ENCODE assay signal across 9 mouse cellular contexts in the genomic region with DNA sequence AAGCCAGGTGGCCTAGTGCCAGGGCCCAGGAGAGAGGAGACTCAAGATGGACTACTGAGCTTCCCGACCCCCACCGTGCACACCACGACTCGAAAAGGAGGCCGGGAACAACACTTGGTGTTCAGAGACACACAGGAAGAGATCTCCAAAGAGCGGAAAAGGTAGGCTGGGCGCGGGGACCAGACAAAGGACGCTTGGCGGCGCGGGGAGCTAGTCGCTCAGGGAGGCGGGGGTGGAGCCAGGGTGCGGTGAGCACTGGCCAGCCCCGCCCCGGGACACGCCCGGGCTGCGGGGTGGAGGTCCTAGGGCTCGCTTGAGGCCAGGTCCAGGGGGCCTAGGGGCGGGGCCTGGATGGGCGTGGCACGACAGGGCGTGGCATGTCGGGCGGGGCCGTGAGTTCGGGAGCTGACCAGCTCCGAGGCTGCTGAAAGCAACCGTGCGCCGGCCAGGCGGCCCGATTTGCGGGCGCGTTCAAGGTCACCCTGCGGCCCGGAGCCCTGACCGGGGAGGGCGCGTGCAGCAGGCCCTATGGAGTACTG. TPM values are rescaled to one million over a fixed set of nuclear protein-coding genes. Genes with fewer than 3 reads are reported as not detected.
DNase-seq lines count a peak whose midpoint lies in the region; ATAC-seq lines count a peak whose summit lies in the region.
"Had no signal": no experiment of that assay in that cellular context is flagged by ENCODE, and none has a peak within 500 bp of the region (broad histone marks: within the 10 kb centered on the region; RNA-seq: fewer than 3 reads in every experiment).

No protein-coding gene starts in this region.

- peak; percentile 73 for ATAC-seq in forebrain, embryonic 11.5 days (replicated peaks; ENCODE audit: low FRiP score)
- ATAC-seq in hindbrain, embryonic 12.5 days (ENCODE audit: low FRiP score), result peak; percentile 55
- ATAC-seq in lung, embryonic 16.5 days (ENCODE audit: low read depth), result peak; percentile 65; the same call in 1 of the 2 replicates

- H3K27ac ChIP-seq in forebrain, embryonic 11.5 days (ENCODE audit: low read depth, low read length), result peak overlapping the region; percentile 71
- H3K27ac ChIP-seq in hindbrain, embryonic 12.5 days, result peak overlapping the region; percentile 94
- H3K27ac ChIP-seq in lung, embryonic 16.5 days (ENCODE audit: low read length), result no peak overlapping the region

- peak overlapping the region; percentile 82 for H3K4me3 ChIP-seq in forebrain, embryonic 11.5 days (ENCODE audit: low read depth, low read length)
- H3K4me3 ChIP-seq in hindbrain, embryonic 12.5 days, result peak overlapping the region; percentile 89
- H3K4me3 ChIP-seq in lung, embryonic 16.5 days (ENCODE audit: low read length), result peak overlapping the region; percentile 37

- no peaks in the 10 kb centered on the region for H3K9me3 ChIP-seq in forebrain, embryonic 11.5 days (ENCODE audit: control insufficient read depth, low read length)
- no peaks in the 10 kb centered on the region for H3K9me3 ChIP-seq in hindbrain, embryonic 12.5 days (replicated peaks)
- H3K9me3 ChIP-seq in lung, embryonic 16.5 days (ENCODE audit: control insufficient read depth, low read length), result no peaks in the 10 kb centered on the region

- H3K27me3 ChIP-seq in forebrain, embryonic 11.5 days (ENCODE audit: control insufficient read depth, insufficient read depth, low read length), result peaks cover 13% of the 10 kb centered on the region; the same call in 1 of the 2 replicates
- peaks cover 41% of the 10 kb centered on the region for H3K27me3 ChIP-seq in hindbrain, embryonic 12.5 days
- H3K27me3 ChIP-seq in lung, embryonic 16.5 days (ENCODE audit: control insufficient read depth, insufficient read depth, low read depth, low read length), result peaks cover 55% of the 10 kb centered on the region

- no peaks in the 10 kb centered on the region for H3K36me3 ChIP-seq in forebrain, embryonic 11.5 days (ENCODE audit: control insufficient read depth, insufficient read depth, low read length)
- no peaks in the 10 kb centered on the region for H3K36me3 ChIP-seq in hindbrain, embryonic 12.5 days
- H3K36me3 ChIP-seq in lung, embryonic 16.5 days (ENCODE audit: control insufficient read depth, insufficient read depth, low read length), result no peaks in the 10 kb centered on the region

- WGBS in forebrain, embryonic 11.5 days, result under 1% methylated on average over 33 of the region's 43 CpGs
- WGBS in hindbrain, embryonic 12.5 days, result under 1% methylated on average over 43 of the region's 43 CpGs
- WGBS in lung, embryonic 16.5 days, result 1% methylated on average over 43 of the region's 43 CpGs

- peak overlapping the region; percentile 64 for H3K4me2 ChIP-seq in forebrain, embryonic 11.5 days (ENCODE audit: low read depth, low read length, severe bottlenecking)
- H3K4me2 ChIP-seq in hindbrain, embryonic 12.5 days (replicated peaks), result peak overlapping the region; percentile 69
- H3K4me2 ChIP-seq in lung, embryonic 16.5 days (ENCODE audit: low read depth, low read length), result peak overlapping the region; percentile 53

- peaks cover 7% of the 10 kb centered on the region; the same call in 1 of the 2 replicates for H3K4me1 ChIP-seq in forebrain, embryonic 11.5 days (replicated peaks; ENCODE audit: control insufficient read depth, insufficient read depth, low read length)
- peaks cover 43% of the 10 kb centered on the region for H3K4me1 ChIP-seq in hindbrain, embryonic 12.5 days
- H3K4me1 ChIP-seq in lung, embryonic 16.5 days (replicated peaks; ENCODE audit: control insufficient read depth, insufficient read depth, low read length), result peaks cover 18% of the 10 kb centered on the region; the same call in 1 of the 2 replicates

- peak; percentile 90 for DNase-seq in R1 (ENCODE audit: low read depth, low spot score)
- peak; percentile 77 for DNase-seq in c-Kit-positive CD71-positive TER-119-positive erythroid progenitor cells, embryonic 14.5 days (ENCODE audit: low spot score)
- DNase-seq in forebrain, embryonic 11.5 days (ENCODE audit: low spot score), result peak; percentile 93
- DNase-seq in layer of hippocampus, postnatal 25 days (ENCODE audit: extremely low spot score in 1 of 2, low spot score in 1 of 2), result peak; percentile 44 to 56
- peak; percentile 46 for DNase-seq in ovary, postnatal 14 days (ENCODE audit: low spot score)
- peak; percentile 65 for DNase-seq in thymus, postnatal 4 days

- H3K9ac ChIP-seq in forebrain, embryonic 11.5 days (ENCODE audit: low read length), result peak overlapping the region; percentile 82
- peak overlapping the region; percentile 97 for H3K9ac ChIP-seq in hindbrain, embryonic 12.5 days
- H3K9ac ChIP-seq in lung, embryonic 16.5 days (ENCODE audit: low read length), result no peak overlapping the region

RNA-seq across cellular contexts. Expression of a gene that starts 1.4 kb away (rescaled TPM):
- polyA plus RNA-seq in forebrain, embryonic 11.5 days (2014; fragmentation: Nextera tagmentation; extraction: Ambion mirVana), result 53.5 and 60.0 TPM in 2 replicates
- 62.6 and 62.9 TPM in 2 replicates for polyA plus RNA-seq in hindbrain, embryonic 12.5 days (2016; fragmentation: Nextera tagmentation; extraction: Ambion mirVana)
- total RNA-seq in layer of hippocampus, postnatal 25 days (2021), result 100 to 1,000 TPM; 155 to 158 TPM
- 0.18 and 0.35 TPM in 2 replicates for polyA plus RNA-seq in lung, embryonic 16.5 days (2015; fragmentation: Nextera tagmentation; extraction: Ambion mirVana)
- polyA plus RNA-seq: spleen, adult 2 months had no signal

RNA-seq across cellular contexts. Expression of a gene that starts 20.6 kb away (rescaled TPM):
- polyA plus RNA-seq in forebrain, embryonic 11.5 days (2014; fragmentation: Nextera tagmentation; extraction: Ambion mirVana), result not detected in 2 replicates
- not detected in 2 replicates for polyA plus RNA-seq in hindbrain, embryonic 12.5 days (2016; fragmentation: Nextera tagmentation; extraction: Ambion mirVana)
- 1 to 10 TPM; 1.2 to 3.9 TPM for total RNA-seq in layer of hippocampus, postnatal 25 days (2021)
- not detected in 2 replicates for polyA plus RNA-seq in lung, embryonic 16.5 days (2015; fragmentation: Nextera tagmentation; extraction: Ambion mirVana)
- polyA plus RNA-seq: spleen, adult 2 months had no signal

RNA-seq across cellular contexts. Expression of a gene that starts 20.8 kb away (rescaled TPM):
- 10.9 and 11.8 TPM in 2 replicates for polyA plus RNA-seq in forebrain, embryonic 11.5 days (2014; fragmentation: Nextera tagmentation; extraction: Ambion mirVana)
- polyA plus RNA-seq in hindbrain, embryonic 12.5 days (2016; fragmentation: Nextera tagmentation; extraction: Ambion mirVana), result 16.4 and 20.4 TPM in 2 replicates
- total RNA-seq in layer of hippocampus, postnatal 25 days (2021), result 10 to 100 TPM; 17.9 to 22.1 TPM
- polyA plus RNA-seq in lung, embryonic 16.5 days (2015; fragmentation: Nextera tagmentation; extraction: Ambion mirVana), result 12.8 and 15.0 TPM in 2 replicates

RNA-seq across cellular contexts. Expression of a gene that starts 34.8 kb away (rescaled TPM):
- polyA plus RNA-seq in forebrain, embryonic 11.5 days (2014; fragmentation: Nextera tagmentation; extraction: Ambion mirVana), result 34.6 and 39.6 TPM in 2 replicates
- 37.1 and 40.0 TPM in 2 replicates for polyA plus RNA-seq in hindbrain, embryonic 12.5 days (2016; fragmentation: Nextera tagmentation; extraction: Ambion mirVana)
- total RNA-seq in layer of hippocampus, postnatal 25 days (2021), result 10 to 100 TPM; 45.6 to 45.8 TPM
- 28.9 and 31.9 TPM in 2 replicates for polyA plus RNA-seq in lung, embryonic 16.5 days (2015; fragmentation: Nextera tagmentation; extraction: Ambion mirVana)

RNA-seq across cellular contexts. Expression of a gene that starts 47.8 kb away (rescaled TPM):
- polyA plus RNA-seq in forebrain, embryonic 11.5 days (2014; fragmentation: Nextera tagmentation; extraction: Ambion mirVana), result 86.9 and 94.3 TPM in 2 replicates
- 106 and 108 TPM in 2 replicates for polyA plus RNA-seq in hindbrain, embryonic 12.5 days (2016; fragmentation: Nextera tagmentation; extraction: Ambion mirVana)
- 100 to 1,000 TPM; 107 to 108 TPM for total RNA-seq in layer of hippocampus, postnatal 25 days (2021)
- polyA plus RNA-seq in lung, embryonic 16.5 days (2015; fragmentation: Nextera tagmentation; extraction: Ambion mirVana), result 121 TPM in 2 replicates

Comparison
In these comparisons a context has a peak if more than half of its experiments do, and no peak if none do; other contexts are left out.
1. H3K4me3 ChIP-seq: peak in every context shown above with its lines; median percentile 89 in hindbrain, embryonic 12.5 days; 82 in forebrain, embryonic 11.5 days; 37 in lung, embryonic 16.5 days.
2. RNA of a gene that starts 1.4 kb away (polyA plus RNA-seq): 62.6 to 62.9 TPM in hindbrain, embryonic 12.5 days and 53.5 to 60.0 TPM in forebrain, embryonic 11.5 days; 0.18 to 0.35 TPM in lung, embryonic 16.5 days; every median in the first group is over 10 times any median in the second.
3. Peak in every context shown above with its lines, with median percentiles within 50 percentile points of each other: DNase-seq, ATAC-seq and H3K4me2 ChIP-seq.